Mouse (Mus musculus): ENCODE data around the gene Vps13a. TPM values are rescaled to one million over a fixed set of nuclear protein-coding genes. Genes with fewer than 3 reads are reported as not detected.
A peak's percentile ranks its signal among the peaks of the same experiment; 100 is the strongest.
"Not testable (repeated sequence)": the region's sequence is repeated elsewhere in the genome, so short reads cannot be mapped to it uniquely, and the experiment has no call there.

The Vps13a gene
- polyA plus RNA-seq, 1 experiment from 2014 or later = 11.0 TPM

DNA sequence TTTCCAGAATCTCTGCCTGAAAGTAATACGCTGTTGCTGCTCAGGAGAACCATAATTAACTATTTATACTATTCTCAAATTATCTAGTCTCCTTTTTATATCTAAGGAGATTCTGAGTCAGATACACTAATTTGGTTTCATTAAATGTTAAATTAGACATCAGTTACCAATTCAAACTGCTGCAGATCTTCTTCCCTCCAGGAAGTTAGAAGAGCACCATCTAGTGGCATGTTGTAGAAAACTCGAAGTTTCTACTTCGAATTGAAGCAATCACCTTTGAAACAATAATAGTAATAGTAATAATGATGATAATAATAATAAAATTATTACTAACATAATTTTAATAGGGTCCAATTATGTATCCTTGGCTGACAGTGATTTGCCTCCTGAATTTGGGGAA lies 4.1 kb upstream of the Vps13a start:
- 23% methylated on average over 3 of the region's 3 CpGs for WGBS
- H3K36me3 ChIP-seq (replicated peaks) = no peaks in the 10 kb centered on the region
- no peak for ATAC-seq (replicated peaks)
- H3K4me2 ChIP-seq = no peak overlapping the region
- H3K27me3 ChIP-seq (replicated peaks) = peaks cover 13% of the 10 kb centered on the region
- no peak overlapping the region for H3K4me3 ChIP-seq
- no peak overlapping the region for H3K27ac ChIP-seq
- H3K4me1 ChIP-seq = peaks cover 9% of the 10 kb centered on the region
- no peak overlapping the region for H3K9ac ChIP-seq
- no peaks in the 10 kb centered on the region for H3K9me3 ChIP-seq

DNA sequence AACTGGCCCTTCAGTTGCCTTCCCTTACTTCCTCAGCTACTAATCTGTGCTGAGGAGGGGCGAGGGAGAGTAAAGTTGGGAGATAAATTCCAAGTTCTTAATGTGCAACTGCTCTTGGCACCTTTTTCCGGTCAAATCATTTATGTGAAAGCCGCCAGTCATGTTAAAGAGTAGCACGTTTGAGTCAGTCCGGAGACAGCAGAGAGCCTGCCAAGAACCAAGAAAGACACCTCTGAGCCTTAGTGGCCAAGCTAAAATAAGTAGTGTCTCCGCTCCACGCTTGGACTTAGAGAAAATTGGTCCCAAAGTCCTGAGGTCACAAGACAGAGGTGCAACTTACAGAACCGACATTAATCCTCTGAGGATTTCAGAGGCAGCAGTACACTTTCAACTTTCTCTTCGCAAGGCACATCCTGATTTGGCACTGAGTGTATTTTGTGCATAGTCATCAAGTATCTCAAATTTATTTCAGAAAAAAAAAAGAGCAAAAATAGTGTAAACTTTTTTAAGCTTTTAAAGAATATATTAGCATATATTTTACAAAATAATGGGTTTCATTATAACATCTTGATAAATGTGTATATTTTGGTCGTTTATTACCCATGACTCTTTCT lies 780 bp upstream of the Vps13a start:
- 10% methylated on average over 10 of the region's 10 CpGs for whole genome bisulfite sequencing
- H3K9ac ChIP-seq = peak overlapping the region; percentile 37

DNA sequence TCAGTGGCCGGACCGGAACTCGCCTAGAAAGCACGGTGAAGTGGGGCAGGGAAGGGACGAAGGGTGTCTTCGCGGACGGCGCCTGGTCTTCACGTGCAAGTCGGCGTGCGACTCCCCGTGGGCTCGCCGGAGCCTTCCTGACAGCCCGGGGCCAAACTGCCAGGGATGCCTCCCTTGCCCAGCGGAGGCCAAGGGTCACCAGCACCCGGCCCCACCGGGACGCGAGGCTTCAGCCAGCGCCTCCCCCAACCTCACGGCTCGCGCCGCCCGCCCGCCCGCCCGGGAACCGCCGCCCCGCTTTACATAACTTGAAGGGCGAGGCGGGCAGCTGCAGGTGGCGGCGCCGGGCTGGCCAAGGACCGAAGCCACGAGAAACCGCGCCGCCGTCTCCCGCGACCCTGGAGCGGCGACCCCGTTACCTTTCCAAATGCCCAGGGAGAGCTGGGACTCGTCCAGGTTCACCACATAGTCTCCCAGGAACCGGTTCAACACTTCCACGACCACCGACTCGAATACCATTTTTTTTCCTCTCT lies 416 bp downstream of the Vps13a start:
- Histone ChIP-seq H3K4me3 (peak overlapping the region; percentile 53), H3K4me2 (peak overlapping the region; percentile 98), H3K9me3 (no peaks in the 10 kb centered on the region), H3K4me1 (peaks cover 15% of the 10 kb centered on the region), H3K36me3 (replicated peaks) (no peaks in the 10 kb centered on the region), H3K9ac (peak overlapping the region; percentile 45), H3K27ac (no peak overlapping the region), H3K27me3 (replicated peaks) (peaks cover 17% of the 10 kb centered on the region)
- WGBS = 1% methylated on average over 55 of the region's 55 CpGs
- peak; percentile 72; the same call in 1 of the 2 replicates for ATAC-seq (replicated peaks)

More for the DNA sequence above, 780 bp upstream of the Vps13a start:
- peaks cover 15% of the 10 kb centered on the region for H3K4me1 ChIP-seq
- no peak for ATAC-seq (replicated peaks)
- H3K4me2 ChIP-seq = peak overlapping the region; percentile 98
- no peaks in the 10 kb centered on the region for H3K9me3 ChIP-seq
- H3K36me3 ChIP-seq (replicated peaks) = no peaks in the 10 kb centered on the region
- peaks cover 17% of the 10 kb centered on the region for H3K27me3 ChIP-seq (replicated peaks)
- 0 out of 2 replicates have a peak overlapping the region, but pooled peaks have one; percentile 15 for H3K27ac ChIP-seq
- peak overlapping the region; percentile 53 for H3K4me3 ChIP-seq

DNA sequence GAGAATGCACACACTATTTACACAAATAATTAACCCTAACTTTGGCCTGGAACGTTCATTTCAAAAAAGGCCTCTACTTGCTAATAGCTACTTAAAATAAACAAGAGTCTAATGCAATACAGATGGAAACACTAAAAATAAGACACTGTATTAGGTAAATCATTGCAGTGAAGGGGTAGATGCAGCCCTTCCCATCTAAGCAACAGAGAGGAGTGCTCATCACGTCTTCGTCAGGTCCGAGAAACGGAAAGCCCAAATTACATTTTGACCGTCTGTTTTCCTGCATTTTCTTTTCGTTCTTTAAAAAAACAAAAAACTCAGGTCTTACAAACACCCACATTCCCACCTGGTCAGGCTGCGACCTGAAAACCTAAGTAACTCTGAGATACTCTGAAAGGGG lies 947 bp downstream of the Vps13a start:
- peak overlapping the region; percentile 45 for H3K9ac ChIP-seq
- peak overlapping the region; percentile 53 for H3K4me3 ChIP-seq
- peaks cover 17% of the 10 kb centered on the region for H3K27me3 ChIP-seq (replicated peaks)
- peak overlapping the region; percentile 98 for H3K4me2 ChIP-seq
- H3K9me3 ChIP-seq = no peaks in the 10 kb centered on the region
- ATAC-seq (replicated peaks) = no peak
- WGBS = 18% methylated on average over 8 of the region's 8 CpGs
- H3K36me3 ChIP-seq (replicated peaks) = no peaks in the 10 kb centered on the region
- H3K27ac ChIP-seq = no peak overlapping the region
- H3K4me1 ChIP-seq = peaks cover 15% of the 10 kb centered on the region

DNA sequence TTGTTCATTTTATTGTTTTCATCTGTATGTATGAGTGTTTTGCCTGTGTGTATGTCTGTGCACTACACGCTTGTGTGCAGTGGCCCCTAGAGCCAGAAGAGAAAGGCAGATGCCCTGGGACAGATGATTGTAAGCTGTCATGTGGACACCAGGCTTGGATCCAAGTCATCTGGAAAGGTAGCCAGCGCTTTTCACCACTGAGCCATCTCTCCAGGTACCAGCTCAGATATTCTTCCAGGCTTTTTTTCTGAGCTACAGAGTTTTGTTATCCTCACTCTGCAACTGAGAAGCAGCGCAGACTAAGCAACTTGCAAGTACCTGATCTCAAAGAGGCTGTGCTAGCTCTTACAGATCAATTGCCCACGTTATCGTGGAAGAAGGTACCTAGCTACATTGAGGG lies 1.5 kb downstream of the Vps13a start:
- Histone ChIP-seq H3K4me3 (no peak overlapping the region), H3K9ac (no peak overlapping the region), H3K4me2 (no peak overlapping the region), H3K9me3 (no peaks in the 10 kb centered on the region), H3K27ac (no peak overlapping the region), H3K4me1 (peaks cover 15% of the 10 kb centered on the region), H3K36me3 (replicated peaks) (no peaks in the 10 kb centered on the region), H3K27me3 (replicated peaks) (peaks cover 17% of the 10 kb centered on the region)
- WGBS = 58% methylated on average over 5 of the region's 5 CpGs
- ATAC-seq (replicated peaks) = no peak

DNA sequence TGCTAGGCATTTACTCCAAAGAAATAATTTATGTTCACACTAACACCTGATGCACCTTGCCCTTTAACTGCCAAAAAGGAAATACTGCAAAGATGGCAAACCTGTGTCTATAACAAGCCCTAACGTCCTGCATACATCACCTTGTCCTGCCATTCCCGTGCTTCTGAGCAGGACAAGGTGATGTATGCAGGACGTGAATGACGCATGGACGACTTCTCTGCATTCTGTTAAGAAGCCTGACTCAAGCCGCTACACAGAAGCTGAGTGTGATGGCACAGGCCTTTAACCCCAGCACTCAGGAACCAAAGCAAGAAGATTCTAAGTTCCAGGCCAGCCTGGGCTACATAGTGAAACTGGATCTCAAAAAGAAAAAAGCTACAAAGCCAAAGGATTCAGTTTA lies 2.2 kb downstream of the Vps13a start:
- H3K9ac ChIP-seq = no peak overlapping the region
- H3K27me3 ChIP-seq (replicated peaks) = peaks cover 17% of the 10 kb centered on the region
- H3K4me2 ChIP-seq = no peak overlapping the region
- H3K27ac ChIP-seq = no peak overlapping the region
- no peak for ATAC-seq (replicated peaks)
- H3K36me3 ChIP-seq (replicated peaks) = no peaks in the 10 kb centered on the region
- WGBS = 77% methylated on average over 6 of the region's 6 CpGs
- peaks cover 15% of the 10 kb centered on the region for H3K4me1 ChIP-seq
- no peak overlapping the region for H3K4me3 ChIP-seq
- no peaks in the 10 kb centered on the region for H3K9me3 ChIP-seq

DNA sequence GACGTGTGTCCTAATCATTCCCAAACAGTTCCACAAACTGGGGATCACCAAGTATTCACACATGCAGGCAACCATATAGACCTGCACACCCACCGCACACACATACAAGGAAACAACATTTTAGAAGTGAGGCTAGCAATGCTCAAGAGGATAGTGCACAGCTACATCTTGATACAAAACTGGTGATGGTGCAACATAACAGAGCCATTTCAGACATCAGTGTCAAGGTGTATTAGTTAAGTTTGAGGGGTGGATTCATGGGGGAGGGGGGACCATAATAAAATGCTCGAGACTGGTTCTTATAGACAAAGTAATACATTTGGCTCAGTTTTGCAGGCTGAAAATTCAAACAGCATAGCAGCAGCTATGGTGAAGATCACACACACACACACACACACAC lies 2.8 kb downstream of the Vps13a start:
- H3K27ac ChIP-seq = no peak overlapping the region
- H3K4me3 ChIP-seq = no peak overlapping the region
- WGBS = 82% methylated on average over 3 of the region's 3 CpGs

DNA sequence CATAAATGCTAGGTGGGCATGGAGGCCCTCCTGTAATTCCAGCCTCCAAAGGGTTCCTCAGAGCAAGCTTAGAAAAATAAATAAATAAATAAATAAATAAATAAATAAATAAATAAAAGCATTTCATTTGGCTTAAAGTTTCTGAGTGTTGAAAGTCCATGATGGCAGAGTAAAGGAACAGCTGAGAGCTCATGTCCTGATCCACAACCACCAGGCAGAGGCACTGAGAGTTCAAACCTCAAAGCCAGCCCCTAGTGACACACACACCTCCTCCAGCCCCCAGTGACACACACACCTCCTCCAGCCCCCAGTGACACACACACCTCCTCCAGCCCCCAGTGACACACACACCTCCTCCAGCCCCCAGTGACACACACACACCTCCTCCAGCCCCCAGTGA lies 3.3 kb downstream of the Vps13a start:
- not testable (repeated sequence) for H3K4me2 ChIP-seq; H3K27ac ChIP-seq; H3K9ac ChIP-seq; ATAC-seq (replicated peaks); H3K36me3 ChIP-seq (replicated peaks); H3K9me3 ChIP-seq; H3K4me3 ChIP-seq
- Histone ChIP-seq H3K27me3 (replicated peaks) (peaks cover 11% of the 10 kb centered on the region), H3K4me1 (peaks cover 15% of the 10 kb centered on the region)

More for the DNA sequence above, 2.8 kb downstream of the Vps13a start:
- no peak for ATAC-seq (replicated peaks)
- H3K4me1 ChIP-seq = peaks cover 15% of the 10 kb centered on the region
- H3K36me3 ChIP-seq (replicated peaks) = no peaks in the 10 kb centered on the region
- peaks cover 16% of the 10 kb centered on the region for H3K27me3 ChIP-seq (replicated peaks)
- no peak overlapping the region for H3K4me2 ChIP-seq
- no peaks in the 10 kb centered on the region for H3K9me3 ChIP-seq
- H3K9ac ChIP-seq = no peak overlapping the region

DNA sequence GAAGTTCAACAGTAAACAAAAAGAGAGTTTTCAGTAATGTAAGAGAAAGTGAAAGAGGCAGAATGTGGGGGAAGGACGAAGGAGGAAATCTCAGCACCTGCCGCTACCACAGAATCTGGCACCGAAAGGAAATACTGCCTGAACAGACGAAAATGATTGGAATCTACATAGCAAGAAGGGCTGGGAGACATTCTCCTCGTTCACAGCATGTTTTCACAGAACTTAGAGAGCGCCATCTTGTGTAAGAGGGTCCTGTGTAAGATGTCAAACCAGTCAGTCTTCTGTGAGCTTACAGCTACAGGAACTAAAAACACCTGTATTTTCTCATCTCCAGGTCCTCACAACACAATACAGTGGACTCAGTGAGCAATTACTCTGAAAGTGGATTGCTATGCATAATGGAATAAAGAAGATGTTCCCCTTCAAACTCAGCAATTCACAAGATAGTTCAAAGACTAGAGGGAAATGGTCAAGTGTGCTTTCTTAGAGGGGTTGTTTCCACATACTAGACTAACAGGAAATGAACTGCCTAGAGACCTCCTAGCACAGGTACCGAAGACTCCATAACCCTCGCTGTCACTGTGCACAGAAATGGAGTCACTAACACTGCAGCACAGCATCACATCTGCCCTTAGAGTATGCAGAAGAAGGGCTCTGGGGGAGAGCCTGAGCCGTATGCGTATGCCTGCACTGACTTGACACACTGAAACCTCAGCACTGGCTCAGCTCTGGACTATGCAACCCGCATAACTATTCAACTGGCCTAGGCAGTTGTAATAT lies 7.3 kb downstream of the Vps13a start:
- no peak; the same call in 1 of the 2 replicates for ATAC-seq (replicated peaks)
- 68% methylated on average over 11 of the region's 11 CpGs for WGBS
- no peak overlapping the region for H3K4me2 ChIP-seq
- no peaks in the 10 kb centered on the region for H3K4me1 ChIP-seq
- H3K9ac ChIP-seq = no peak overlapping the region
- H3K27ac ChIP-seq = no peak overlapping the region
- no peaks in the 10 kb centered on the region for H3K9me3 ChIP-seq
- H3K27me3 ChIP-seq (replicated peaks) = no peaks in the 10 kb centered on the region
- H3K4me3 ChIP-seq = no peak overlapping the region
- H3K36me3 ChIP-seq (replicated peaks) = no peaks in the 10 kb centered on the region

DNA sequence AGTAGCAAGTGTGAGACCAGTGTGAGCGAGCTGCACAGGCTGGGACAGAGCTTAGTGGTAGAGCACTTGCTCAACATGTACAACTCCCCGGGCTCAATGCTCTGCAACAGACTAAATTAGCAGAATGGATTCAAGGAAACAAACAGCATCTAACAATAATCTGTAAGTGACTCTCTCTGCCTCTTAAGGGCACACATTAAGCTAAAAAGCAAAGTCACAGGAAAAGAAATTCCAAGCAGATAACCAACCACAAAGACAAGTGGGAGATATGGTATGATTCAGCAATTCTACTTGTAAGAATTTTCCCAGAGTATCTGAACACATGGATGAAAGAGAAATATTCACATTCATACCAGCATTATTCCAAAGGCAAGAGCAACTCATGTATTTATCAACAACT lies 13.3 kb downstream of the Vps13a start:
- no peak for ATAC-seq (replicated peaks)
- Histone ChIP-seq H3K9me3 (no peaks in the 10 kb centered on the region), H3K27ac (no peak overlapping the region), H3K9ac (no peak overlapping the region), H3K27me3 (replicated peaks) (no peaks in the 10 kb centered on the region), H3K4me1 (no peaks in the 10 kb centered on the region), H3K4me3 (no peak overlapping the region), H3K4me2 (no peak overlapping the region), H3K36me3 (replicated peaks) (no peaks in the 10 kb centered on the region)
- WGBS = 85% methylated on average over 2 of the region's 2 CpGs

DNA sequence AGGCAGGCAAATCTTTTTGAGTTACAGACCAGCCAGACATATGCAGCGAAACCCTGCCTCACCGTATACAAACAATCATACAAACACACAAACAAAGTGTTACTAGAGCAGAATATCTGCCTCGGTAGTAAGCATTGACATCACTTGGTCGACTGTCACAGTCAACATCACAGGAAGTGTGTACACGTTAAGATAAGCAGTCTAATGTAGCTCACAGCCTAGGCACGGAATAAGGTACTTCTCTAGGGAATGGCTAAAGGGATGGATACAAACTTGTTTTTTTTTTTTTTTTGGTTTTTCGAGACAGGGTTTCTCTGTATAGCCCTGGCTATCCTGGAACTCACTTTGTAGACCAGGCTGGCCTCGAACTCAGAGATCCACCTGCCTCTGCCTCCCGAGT lies 23.3 kb downstream of the Vps13a start:
- H3K27ac ChIP-seq; H3K27me3 ChIP-seq (replicated peaks); H3K9ac ChIP-seq; ATAC-seq (replicated peaks); H3K4me3 ChIP-seq; H3K36me3 ChIP-seq (replicated peaks); H3K9me3 ChIP-seq; H3K4me2 ChIP-seq; H3K4me1 ChIP-seq: not testable (repeated sequence)
- WGBS = 96% methylated on average over 9 of the region's 9 CpGs

DNA sequence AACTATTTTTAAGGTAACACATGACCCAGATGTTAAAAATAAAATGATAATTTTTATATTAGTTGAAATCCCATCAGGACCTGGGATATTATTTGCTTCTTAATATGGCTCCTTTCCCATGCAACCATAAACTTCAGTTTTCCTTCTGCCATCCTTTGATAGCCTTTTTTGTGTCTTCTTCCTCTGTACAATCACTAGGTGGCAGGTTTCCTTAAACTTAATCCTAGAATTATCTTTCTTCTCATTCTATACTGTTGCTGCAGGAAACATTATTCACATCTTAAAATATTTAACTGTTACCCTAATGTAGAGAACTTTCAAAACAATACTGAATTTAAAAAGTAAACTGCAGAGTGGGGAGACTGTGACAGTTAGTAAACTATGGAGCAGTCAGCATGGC lies 24.9 kb downstream of the Vps13a start:
- Histone ChIP-seq H3K9ac (no peak overlapping the region), H3K4me3 (no peak overlapping the region), H3K4me1 (no peaks in the 10 kb centered on the region), H3K27ac (no peak overlapping the region), H3K36me3 (replicated peaks) (no peaks in the 10 kb centered on the region), H3K9me3 (no peaks in the 10 kb centered on the region), H3K4me2 (no peak overlapping the region), H3K27me3 (replicated peaks) (no peaks in the 10 kb centered on the region)
- ATAC-seq (replicated peaks) = no peak

DNA sequence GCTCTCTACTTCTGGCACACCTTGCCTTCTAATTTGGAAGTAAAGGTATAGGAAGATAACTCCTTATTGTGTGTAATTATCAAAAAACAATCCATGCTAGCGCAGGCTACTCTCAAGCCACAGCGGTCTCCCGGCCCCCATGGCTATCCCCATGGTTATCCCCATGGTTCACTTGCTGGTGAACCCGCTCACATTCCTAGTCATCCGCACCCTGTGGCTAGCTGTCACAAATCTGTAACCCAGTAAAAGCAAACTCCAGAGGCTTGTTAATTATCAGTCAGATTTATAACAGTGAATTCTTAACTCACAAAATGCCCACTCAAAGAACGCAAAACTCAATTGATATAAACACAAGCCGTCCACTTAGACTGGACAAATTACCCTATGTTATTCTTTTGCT lies 25.5 kb downstream of the Vps13a start:
- Histone ChIP-seq H3K27ac (no peak overlapping the region), H3K9me3 (no peaks in the 10 kb centered on the region), H3K27me3 (replicated peaks) (no peaks in the 10 kb centered on the region), H3K36me3 (replicated peaks) (no peaks in the 10 kb centered on the region), H3K9ac (no peak overlapping the region), H3K4me1 (no peaks in the 10 kb centered on the region), H3K4me3 (no peak overlapping the region), H3K4me2 (no peak overlapping the region)
- 93% methylated on average over 7 of the region's 7 CpGs for WGBS
- no peak for ATAC-seq (replicated peaks)

Data from midbrain, embryonic 15.5 days (tissue).